Mouse (Mus musculus) kidney, adult 2 months (tissue): Measurements from ENCODE around the gene Cep95. TPM values are rescaled to one million over a fixed set of nuclear protein-coding genes. Genes with fewer than 3 reads are reported as not detected.
A peak's percentile ranks its signal among the peaks of the same experiment; 100 is the strongest.

Experiments
- DNase-seq: peaks from one replicate; pipeline ENCODE4 v3.0.0; 2021
- H3K27ac ChIP-seq: fragments of 200-500 bp; 2 replicates; pipeline ENCODE4 v1.5.1; 2012; ENCODE audit warnings: low read depth, low read length, control low read depth, inconsistent platforms; ENCODE audit not compliant: insufficient read depth
- H3K27me3 ChIP-seq: fragments of 200-500 bp; replicated peaks from 2 replicates; pipeline ENCODE4 v1.6.1; 2012; ENCODE audit warnings: mild to moderate bottlenecking, moderate library complexity, low read length, inconsistent platforms; ENCODE audit not compliant: control insufficient read depth, insufficient read depth
- H3K36me3 ChIP-seq: fragments of 200-500 bp; 2 replicates; pipeline ENCODE4 v1.6.1; 2012; ENCODE audit warnings: mild to moderate bottlenecking, moderate library complexity, low read length, inconsistent platforms; ENCODE audit not compliant: control insufficient read depth, insufficient read depth
- H3K4me1 ChIP-seq: fragments of 200-500 bp; 2 replicates; pipeline ENCODE4 v1.6.1; 2011; ENCODE audit warnings: low read length; ENCODE audit not compliant: control insufficient read depth, insufficient read depth
- H3K4me3 ChIP-seq: fragments of 200-500 bp; 2 replicates; pipeline ENCODE4 v1.5.1; 2011; ENCODE audit warnings: mild to moderate bottlenecking, low read depth, low read length, control low read depth; ENCODE audit not compliant: insufficient read depth
- CTCF ChIP-seq: fragments of 200-500 bp; conservative IDR thresholded peaks from 2 replicates; pipeline ENCODE4 v1.5.1; 2011; ENCODE audit warnings: low read depth, mild to moderate bottlenecking, control low read depth, low read length, moderate library complexity, mixed read lengths; ENCODE audit not compliant: insufficient read depth, insufficient read length
- POLR2A ChIP-seq: fragments of 200-500 bp; IDR thresholded peaks from one replicate; pipeline ENCODE4 v1.6.1; 2011; ENCODE audit warnings: low read depth, low read length, control low read depth
- WGBS: fragments of 180-500 bp; shearing (Covaris S2); methylation state at CpG from one replicate; pipeline ENCODE4 v1.1.7; 2018; 5-methylcytosine and 5-hydroxymethylcytosine counted together
- polyA plus RNA-seq: library from polyadenylated mRNA; depleted of rRNA; stranded (reverse); fragments of >200 nt; gene quantifications from 2 replicates; pipeline ENCODE4 v1.2.3, GENCODE M21; 2012

Gene Cep95
- polyA plus RNA-seq, 1 experiment = 3.6 TPM

GRCm38 (mm10) chr11:106782841-106783764, 5.9 kb upstream of the Cep95 start:
- 48% methylated on average over 9 of the region's 9 CpGs for WGBS
- Histone ChIP-seq H3K27ac (no peak overlapping the region), H3K36me3 (peaks cover 39% of the 10 kb centered on the region), H3K4me1 (peaks cover 6% of the 10 kb centered on the region; the same call in 1 of the 2 replicates), H3K27me3 (no peaks in the 10 kb centered on the region), H3K4me3 (no peak overlapping the region)
- TF ChIP-seq POLR2A = no peak
- TF ChIP-seq CTCF = no peak
- no peak for DNase-seq

- Histone ChIP-seq H3K27me3 (no peaks in the 10 kb centered on the region), H3K27ac (no peak overlapping the region), H3K36me3 (peaks cover 39% of the 10 kb centered on the region), H3K4me1 (peaks cover 6% of the 10 kb centered on the region; the same call in 1 of the 2 replicates), H3K4me3 (no peak overlapping the region)
- 58% methylated on average over 2 of the region's 2 CpGs for WGBS
- TF ChIP-seq POLR2A (no peak), CTCF (no peak)
- DNase-seq = no peak
Measured at GRCm38 (mm10) chr11:106784476-106784875, 4.6 kb upstream of the Cep95 start.

- Histone ChIP-seq H3K4me3 (no peak overlapping the region), H3K27ac (no peak overlapping the region), H3K4me1 (peaks cover 8% of the 10 kb centered on the region; the same call in 1 of the 2 replicates), H3K27me3 (no peaks in the 10 kb centered on the region), H3K36me3 (peaks cover 39% of the 10 kb centered on the region)
- WGBS = 39% methylated on average over 1 of the region's 1 CpGs
- DNase-seq = no peak
- TF ChIP-seq POLR2A = no peak
- TF ChIP-seq CTCF = no peak
Measured at GRCm38 (mm10) chr11:106785043-106785442, 4.0 kb upstream of the Cep95 start.

- H3K27me3 ChIP-seq = no peaks in the 10 kb centered on the region
- peaks cover 30% of the 10 kb centered on the region for H3K36me3 ChIP-seq
- DNase-seq = peak; percentile 95
- under 1% methylated on average over 65 of the region's 65 CpGs for WGBS
- peak overlapping the region; percentile 96 for H3K27ac ChIP-seq
- H3K4me1 ChIP-seq = peaks cover 5% of the 10 kb centered on the region; the same call in 1 of the 2 replicates
- H3K4me3 ChIP-seq = peak overlapping the region; percentile 66
- TF ChIP-seq CTCF (no peak), POLR2A (peak; percentile 22)
Measured at GRCm38 (mm10) chr11:106787131-106788025, 1.7 kb upstream of the Cep95 start.

- TF ChIP-seq POLR2A (peak; percentile 99), CTCF (no peak)
- Histone ChIP-seq H3K27me3 (no peaks in the 10 kb centered on the region), H3K4me3 (peak overlapping the region; percentile 66), H3K36me3 (peaks cover 23% of the 10 kb centered on the region), H3K27ac (peak overlapping the region; percentile 97), H3K4me1 (peaks cover 5% of the 10 kb centered on the region; the same call in 1 of the 2 replicates)
- peak; percentile 99 for DNase-seq
- WGBS = under 1% methylated on average over 77 of the region's 79 CpGs
Measured at GRCm38 (mm10) chr11:106788026-106788774, 852 bp upstream of the Cep95 start.

GRCm38 (mm10) chr11:106789649-106790048, 597 bp downstream of the Cep95 start:
- Histone ChIP-seq H3K36me3 (peaks cover 12% of the 10 kb centered on the region), H3K4me3 (peak overlapping the region; percentile 66), H3K4me1 (peaks cover 5% of the 10 kb centered on the region; the same call in 1 of the 2 replicates), H3K27ac (peak overlapping the region; percentile 97), H3K27me3 (no peaks in the 10 kb centered on the region)
- 1% methylated on average over 6 of the region's 6 CpGs for WGBS
- TF ChIP-seq CTCF = no peak
- no peak for TF ChIP-seq POLR2A
- no peak for DNase-seq
